Mouse (Mus musculus): Measurements from ENCODE around the gene Cdc42ep1.

DNA sequence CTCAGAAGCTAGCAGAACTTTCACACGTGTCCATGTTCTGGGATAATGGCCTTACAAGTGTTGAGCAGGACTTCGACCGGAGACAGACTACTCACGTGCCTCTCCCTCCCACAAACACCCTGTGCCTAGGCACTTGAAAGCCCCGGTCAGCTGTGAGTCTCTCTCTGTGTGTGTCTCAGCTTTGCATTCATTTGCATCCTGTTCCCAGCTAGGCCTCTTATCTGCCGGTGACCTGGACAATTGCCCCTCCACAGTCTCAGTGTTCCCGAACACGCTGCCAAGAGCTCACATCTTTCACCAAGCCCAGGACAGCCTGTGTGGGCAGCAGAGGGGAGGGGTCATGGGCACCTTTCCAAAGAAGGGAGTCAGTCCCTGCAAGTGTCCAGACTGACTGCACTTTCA, 38.9 kb upstream of the Cdc42ep1 start:
- TF ChIP-seq CTCF (IDR thresholded peaks at IDR 0.05; ENCODE audit: low read depth) (no peak), EP300 (IDR thresholded peaks at IDR 0.05; ENCODE audit: low read depth) (no peak)
